Comparison of ENCODE assay signal across 8 mouse cellular contexts in genomic region chr17:80004345-80005239, GRCm38 (mm10). TPM values are rescaled to one million over a fixed set of nuclear protein-coding genes. Genes with fewer than 3 reads are reported as not detected.
DNase-seq lines count a peak whose midpoint lies in the region; ATAC-seq lines count a peak whose summit lies in the region.

No protein-coding gene starts in this region.

- peak; percentile 53 for DNase-seq in CD4-positive helper T cell, adult 2 months (ENCODE audit: low read depth, low spot score)
- peak; percentile 59 for DNase-seq in NIH3T3 (ENCODE audit: low read depth)
- peak; percentile 65 to 80 for DNase-seq in cerebellum, postnatal 4 days (ENCODE audit: low spot score in 2 of 2)
- DNase-seq in gastrocnemius, postnatal 4 days (ENCODE audit: low spot score in 2 of 2), result peak; percentile 45 to 72
- peak; percentile 76 to 91 for DNase-seq in kidney, postnatal 36 days
- peak; percentile 81 for DNase-seq in lung, postnatal 14 days
- DNase-seq in skeletal muscle tissue, adult 2 months (ENCODE audit: low read depth, low spot score), result peak; percentile 85

- no peak for ATAC-seq in activated CD4-positive, CD25-positive, alpha-beta regulatory T cell, adult 4 months

RNA-seq across cellular contexts. Expression of gene Hnrnpll, which starts 57.5 kb away (rescaled TPM):
- 10 to 100 TPM; 34.4 to 38.8 TPM for total RNA-seq in gastrocnemius, postnatal 4 days (2021)
- polyA plus RNA-seq in activated CD4-positive, CD25-positive, alpha-beta regulatory T cell, adult 4 months (2017; shearing (Covaris generic)), result 10 to 100 TPM; 22.2 to 32.4 TPM
